Mouse (Mus musculus) lung, postnatal 0 days (tissue): ENCODE data around the gene Mageb2. TPM values are rescaled to one million over a fixed set of nuclear protein-coding genes. Genes with fewer than 3 reads are reported as not detected.
"Not testable (repeated sequence)": the region's sequence is repeated elsewhere in the genome, so short reads cannot be mapped to it uniquely, and the experiment has no call there.

Experiments used
- ATAC-seq: fragments of 200-750 bp; cut with Nextera tagmentation; 2 replicates; pipeline ENCODE4 v1.8.0; 2017; ENCODE audit warnings: moderate library complexity
- DNase-seq: peaks from one replicate; pipeline ENCODE4 v3.0.0-alpha.2; 2016; ENCODE audit warnings: low spot score
- H3K27ac ChIP-seq: fragments of 300-500 bp; sonication (generic); 2 replicates; pipeline ENCODE4 v1.5.1; 2014; ENCODE audit warnings: antibody characterized with exemption, mild to moderate bottlenecking, low read length, mixed read lengths
- H3K27me3 ChIP-seq: fragments of 300-500 bp; sonication (generic); replicated peaks from 2 replicates; pipeline ENCODE4 v1.6.1; 2014; ENCODE audit warnings: low read length, mixed read lengths; ENCODE audit not compliant: insufficient read depth
- H3K36me3 ChIP-seq: fragments of 300-500 bp; sonication (generic); 2 replicates; pipeline ENCODE4 v1.6.1; 2014; ENCODE audit warnings: low read length, mixed read lengths; ENCODE audit not compliant: insufficient read depth
- H3K4me1 ChIP-seq: fragments of 300-500 bp; sonication (generic); 2 replicates; pipeline ENCODE4 v1.6.1; 2014; ENCODE audit warnings: antibody characterized with exemption, low read depth, low read length, mixed read lengths; ENCODE audit not compliant: insufficient read depth
- H3K4me2 ChIP-seq: fragments of 300-500 bp; sonication (generic); replicated peaks from 2 replicates; pipeline ENCODE4 v1.6.1; 2014; ENCODE audit warnings: low read depth, mild to moderate bottlenecking, low read length, moderate library complexity, mixed read lengths
- H3K4me3 ChIP-seq: fragments of 300-500 bp; sonication (generic); 2 replicates; pipeline ENCODE4 v1.5.1; 2014; ENCODE audit warnings: low read depth, low read length
- H3K9ac ChIP-seq: fragments of 300-500 bp; sonication (generic); replicated peaks from 2 replicates; pipeline ENCODE4 v1.6.1; 2014; ENCODE audit warnings: low read depth, mild to moderate bottlenecking
- H3K9me3 ChIP-seq: fragments of 300-500 bp; sonication (generic); 2 replicates; pipeline ENCODE4 v1.6.1; 2016; ENCODE audit warnings: low read length, mixed read lengths
- WGBS: fragments of 180-500 bp; shearing (Covaris S2); extraction: QIAGEN DNeasy Blood & Tissue Kit; methylation state at CpG from one replicate; pipeline ENCODE4 v1.1.7; 2014; 5-methylcytosine and 5-hydroxymethylcytosine counted together
- polyA plus RNA-seq: library from polyadenylated mRNA; unstranded; fragments of >200 nt; fragmentation: Nextera tagmentation; extraction: Ambion mirVana; gene quantifications from 2 replicates; pipeline ENCODE4 v1.2.1, GENCODE M21; 2015

Gene Mageb2
- not detected in 2 replicates for polyA plus RNA-seq

GRCm38 (mm10) chrX:91331390-91331789 is at the start of gene Mageb2:
Gene Mageb2, plus strand, starts transcription at chrX:91331690.
- H3K4me1 ChIP-seq, H3K27me3 ChIP-seq, DNase-seq, H3K27ac ChIP-seq, H3K4me2 ChIP-seq, ATAC-seq, H3K36me3 ChIP-seq, H3K4me3 ChIP-seq, H3K9ac ChIP-seq, H3K9me3 ChIP-seq: not testable (repeated sequence)
- WGBS: 75% methylated on average over 2 of the region's 2 CpGs

GRCm38 (mm10) chrX:91313256-91313655 is 18.2 kb upstream of the Mageb2 start:
- H3K36me3 ChIP-seq, H3K27me3 ChIP-seq, H3K4me3 ChIP-seq, H3K9ac ChIP-seq, H3K9me3 ChIP-seq, H3K4me2 ChIP-seq, H3K27ac ChIP-seq, H3K4me1 ChIP-seq, ATAC-seq, DNase-seq: not testable (repeated sequence)
- WGBS: 92% methylated on average over 9 of the region's 9 CpGs

Other genes starting within 250 kb of the Mageb2 start
- gene Gm5072, start 60.8 kb downstream of the Mageb2 start, polyA plus RNA-seq: not detected in 2 replicates
- gene Gm8914, start 148.4 kb downstream of the Mageb2 start, polyA plus RNA-seq: not detected in 2 replicates
- not detected in 2 replicates for gene 1700084M14Rik, start 244.2 kb downstream of the Mageb2 start, polyA plus RNA-seq